Mouse (Mus musculus) megakaryocyte, embryonic 14.5 days (primary cell): ENCODE measurements at regions not wholly inside any gene's neighbourhood (a gene's known extent, or its start where the extent isn't known, plus 50 kb on each side); places are given as distances from the start of the nearest gene placed in this dataset.

Experiments used
- FLI1 ChIP-seq: IDR thresholded peaks from 2 replicates; pipeline ENCODE4 v1.6.1; 2012; ENCODE audit warnings: low read length, inconsistent platforms, mixed read lengths
- GATA1 ChIP-seq: IDR thresholded peaks from 3 replicates; pipeline ENCODE4 v1.6.1; 2012; ENCODE audit warnings: mixed read lengths, low read length, inconsistent platforms, borderline replicate concordance

DNA sequence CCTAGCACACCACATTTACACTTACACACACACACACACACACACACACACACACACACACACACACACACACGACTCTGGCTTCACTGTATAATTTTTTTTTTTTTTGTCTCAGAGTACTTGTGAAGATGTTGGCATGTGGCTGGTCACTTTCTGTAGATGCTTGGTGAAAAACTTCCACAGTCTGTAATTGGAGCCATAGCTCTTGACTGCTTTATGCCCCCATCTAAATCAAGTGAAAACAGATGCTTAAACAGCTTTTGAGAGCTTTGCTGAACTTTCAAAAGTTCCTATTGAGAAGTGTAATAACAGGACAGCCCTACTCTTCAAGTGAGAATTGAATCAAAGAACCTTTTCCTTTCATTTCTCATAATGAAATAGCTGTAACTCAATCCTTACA, 317.7 kb downstream of the Gm21750 start:
- TF ChIP-seq GATA1, result no peak
- no peak for TF ChIP-seq FLI1
